Mouse (Mus musculus): ENCODE data around the gene Antxr1.

- no peak for TF ChIP-seq CTCF (IDR thresholded peaks at IDR 0.05; ENCODE audit: borderline replicate concordance, insufficient read depth, low read depth, low read length)
- TF ChIP-seq POLR2A (IDR thresholded peaks at IDR 0.05; ENCODE audit: borderline replicate concordance, insufficient read depth, low read length) = no peak
These were observed 151.2 kb downstream of the Antxr1 start for GRCm38 (mm10) chr6:87184418-87184817.

Data from cerebellum, adult 2 months (tissue).